Mouse (Mus musculus): ENCODE data around the gene Atg4b.

GRCm38 (mm10) chr1:93836532-93836913 is 85.2 kb downstream of the Atg4b start:
- TF ChIP-seq CTCF (IDR thresholded peaks at IDR 0.05; ENCODE audit: low read depth, low read length): no peak
- no peak for TF ChIP-seq POLR2A (IDR thresholded peaks at IDR 0.05; ENCODE audit: extremely low read depth, insufficient read depth, low read length)
